Mouse (Mus musculus) thymus, adult 2 months (tissue): Measurements from ENCODE around the gene Apeh. TPM values are rescaled to one million over a fixed set of nuclear protein-coding genes. Genes with fewer than 3 reads are reported as not detected.
A peak's percentile ranks its signal among the peaks of the same experiment; 100 is the strongest.

ENCODE experiments used
- DNase-seq: peaks from one replicate; pipeline ENCODE4 v3.0.0; 2021
- H3K27ac ChIP-seq: fragments of 200-500 bp; 2 replicates; pipeline ENCODE4 v1.5.1; 2012; ENCODE audit warnings: low read length, control low read depth; ENCODE audit not compliant: control insufficient read depth, insufficient read depth
- H3K27me3 ChIP-seq: fragments of 200-500 bp; 2 replicates; pipeline ENCODE4 v1.6.1; 2012; ENCODE audit warnings: mild to moderate bottlenecking, low read length, moderate library complexity, mixed read lengths; ENCODE audit not compliant: control insufficient read depth, insufficient read depth
- H3K36me3 ChIP-seq: fragments of 200-500 bp; 2 replicates; pipeline ENCODE4 v1.6.1; 2012; ENCODE audit warnings: mild to moderate bottlenecking, low read length, moderate library complexity; ENCODE audit not compliant: control insufficient read depth, insufficient read depth
- H3K4me1 ChIP-seq: fragments of 200-500 bp; replicated peaks from 2 replicates; pipeline ENCODE4 v1.6.1; 2012; ENCODE audit warnings: low read length; ENCODE audit not compliant: control insufficient read depth, insufficient read depth
- H3K4me3 ChIP-seq: fragments of 200-500 bp; 2 replicates; pipeline ENCODE4 v1.5.1; 2012; ENCODE audit warnings: mild to moderate bottlenecking, low read length, control low read depth, moderate library complexity; ENCODE audit not compliant: control insufficient read depth, insufficient read depth
- CTCF ChIP-seq: fragments of 200-500 bp; IDR thresholded peaks from 2 replicates; pipeline ENCODE4 v1.5.1; 2012; ENCODE audit warnings: mild to moderate bottlenecking, control low read depth, low read length, moderate library complexity, borderline replicate concordance; ENCODE audit not compliant: control insufficient read depth, poor library complexity, insufficient read depth; ENCODE audit errors: extremely low read depth
- POLR2A ChIP-seq: fragments of 200-500 bp; IDR thresholded peaks from 2 replicates; pipeline ENCODE4 v1.6.1; 2012; ENCODE audit warnings: mild to moderate bottlenecking, low read length, control low read depth, moderate library complexity; ENCODE audit not compliant: control insufficient read depth, poor library complexity, insufficient read depth; ENCODE audit errors: extremely low read depth
- WGBS: fragments of 180-500 bp; shearing (Covaris S2); methylation state at CpG from one replicate; pipeline ENCODE4 v1.1.7; 2018; 5-methylcytosine and 5-hydroxymethylcytosine counted together
- polyA plus RNA-seq: library from polyadenylated mRNA; depleted of rRNA; stranded (reverse); fragments of >200 nt; gene quantifications from 2 replicates; pipeline ENCODE4 v1.2.3, GENCODE M21; 2012

The Apeh gene
- polyA plus RNA-seq, 1 experiment = 163 TPM

- peaks cover 36% of the 10 kb centered on the region for H3K4me1 ChIP-seq
- TF ChIP-seq CTCF (no peak), POLR2A (no peak)
- peak overlapping the region; percentile 45 for H3K4me3 ChIP-seq
- DNase-seq = no peak
- H3K27ac ChIP-seq = no peak overlapping the region
- 10% methylated on average over 22 of the region's 22 CpGs for WGBS
- no peaks in the 10 kb centered on the region for H3K36me3 ChIP-seq
- no peaks in the 10 kb centered on the region for H3K27me3 ChIP-seq
These were observed 16.7 kb upstream of the Apeh start for GRCm38 (mm10) chr9:108111101-108111592.

DNA sequence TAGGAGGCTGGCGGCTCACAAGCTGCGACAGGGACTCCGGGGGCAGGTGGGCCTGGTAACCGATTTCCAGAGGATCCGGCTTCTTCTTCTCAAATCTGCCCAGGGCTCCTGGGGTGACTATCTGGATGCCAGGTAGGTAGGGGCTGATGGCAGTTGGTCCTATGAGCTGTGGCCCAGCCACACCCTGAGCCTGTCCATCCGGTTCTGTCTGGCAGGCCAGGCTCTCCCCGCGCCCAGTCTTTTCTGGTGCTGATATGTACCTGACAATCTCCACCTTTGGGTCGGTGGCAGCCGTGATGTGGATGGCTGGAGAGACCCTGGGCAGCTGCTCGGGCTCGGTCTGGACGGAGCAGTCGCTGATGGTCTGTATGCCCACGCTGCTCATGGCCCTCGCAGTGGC, 15.8 kb upstream of the Apeh start:
- Histone ChIP-seq H3K27me3 (no peaks in the 10 kb centered on the region), H3K36me3 (no peaks in the 10 kb centered on the region), H3K4me3 (peak overlapping the region; percentile 45), H3K4me1 (peaks cover 45% of the 10 kb centered on the region), H3K27ac (no peak overlapping the region)
- WGBS = 37% methylated on average over 16 of the region's 16 CpGs
- no peak for DNase-seq
- no peak for TF ChIP-seq POLR2A
- no peak for TF ChIP-seq CTCF

DNA sequence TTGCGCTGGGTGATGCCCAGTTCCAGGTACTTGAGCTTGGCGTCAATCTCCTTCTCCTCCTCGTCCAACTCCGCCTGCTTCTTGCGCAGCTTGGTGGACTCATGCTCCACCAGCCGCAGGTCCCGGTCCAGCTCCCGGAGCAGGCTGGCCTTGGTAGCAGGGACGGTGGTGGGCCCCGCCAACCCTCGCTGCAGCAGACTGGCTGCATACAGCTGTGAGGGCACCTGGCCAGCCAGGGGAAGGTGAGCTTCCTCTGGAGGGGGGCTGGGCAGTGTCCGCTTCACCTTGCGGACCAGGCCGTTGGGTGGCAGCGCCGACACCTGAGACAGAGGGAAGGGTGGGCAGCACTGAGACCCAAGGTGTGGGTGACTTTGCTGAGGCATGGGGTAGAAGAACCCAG, 13.5 kb upstream of the Apeh start:
- Histone ChIP-seq H3K4me3 (no peak overlapping the region), H3K27me3 (no peaks in the 10 kb centered on the region), H3K4me1 (peaks cover 56% of the 10 kb centered on the region), H3K27ac (no peak overlapping the region), H3K36me3 (no peaks in the 10 kb centered on the region)
- DNase-seq = no peak
- TF ChIP-seq POLR2A = no peak
- no peak for TF ChIP-seq CTCF
- WGBS = 88% methylated on average over 16 of the region's 16 CpGs

DNA sequence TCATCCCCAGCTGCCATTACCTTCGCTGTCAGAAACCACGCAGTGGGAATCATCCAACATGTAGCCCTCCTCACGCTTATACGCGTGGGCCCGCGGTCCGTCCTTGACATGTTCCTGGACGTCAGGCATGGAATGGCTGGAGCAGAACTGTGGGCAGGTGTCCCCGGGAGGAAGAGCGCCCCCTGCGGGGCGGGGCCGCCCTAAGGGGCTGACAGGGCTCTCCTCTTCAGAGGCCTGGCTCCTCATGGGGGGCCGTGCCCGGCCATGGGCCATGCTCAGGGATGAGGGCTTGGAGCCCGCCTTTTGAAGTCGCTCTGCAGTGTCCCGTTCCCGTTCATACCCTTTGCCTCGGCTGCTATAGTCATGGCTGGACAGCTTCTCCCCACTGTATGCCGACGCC, 11.7 kb upstream of the Apeh start:
- no peak overlapping the region for H3K4me3 ChIP-seq
- WGBS = 94% methylated on average over 23 of the region's 23 CpGs
- H3K27ac ChIP-seq = no peak overlapping the region
- no peak for DNase-seq
- TF ChIP-seq CTCF (no peak), POLR2A (no peak)
- no peaks in the 10 kb centered on the region for H3K27me3 ChIP-seq
- H3K36me3 ChIP-seq = no peaks in the 10 kb centered on the region
- H3K4me1 ChIP-seq = peaks cover 49% of the 10 kb centered on the region

DNA sequence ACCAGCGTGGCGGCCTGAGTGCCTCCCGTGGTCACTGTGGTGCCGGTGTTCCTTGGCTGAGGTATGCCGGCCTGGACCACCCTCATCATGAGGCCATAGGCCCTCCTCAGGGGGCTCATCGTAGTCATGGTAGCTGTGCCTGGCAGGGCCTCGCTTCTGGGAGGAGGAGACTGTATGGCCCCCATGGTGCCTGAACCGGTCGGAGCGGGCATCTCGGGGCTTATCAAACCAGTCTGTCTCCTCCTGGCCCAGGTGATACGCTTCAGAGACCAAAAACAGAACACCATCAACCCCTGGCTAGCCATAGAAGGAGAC, 11.1 kb upstream of the Apeh start:
- WGBS = 74% methylated on average over 12 of the region's 12 CpGs
- Histone ChIP-seq H3K4me3 (peak overlapping the region; percentile 19; the same call in 1 of the 2 replicates), H3K27ac (no peak overlapping the region), H3K27me3 (no peaks in the 10 kb centered on the region), H3K36me3 (no peaks in the 10 kb centered on the region), H3K4me1 (peaks cover 43% of the 10 kb centered on the region)
- TF ChIP-seq POLR2A (no peak), CTCF (no peak)
- DNase-seq = no peak

GRCm38 (mm10) chr9:108104766-108105548, 10.6 kb upstream of the Apeh start:
- H3K27me3 ChIP-seq = no peaks in the 10 kb centered on the region
- peak overlapping the region; percentile 19 for H3K4me3 ChIP-seq
- H3K4me1 ChIP-seq = peaks cover 37% of the 10 kb centered on the region
- no peaks in the 10 kb centered on the region for H3K36me3 ChIP-seq
- WGBS = 35% methylated on average over 31 of the region's 31 CpGs
- TF ChIP-seq POLR2A (no peak), CTCF (no peak)
- H3K27ac ChIP-seq = no peak overlapping the region
- peak; percentile 31 for DNase-seq
